Mouse (Mus musculus): ENCODE data around the gene Rarg. TPM values are rescaled to one million over a fixed set of nuclear protein-coding genes. Genes with fewer than 3 reads are reported as not detected.

Rarg gene
- 1 to 10 TPM; 4.4 to 9.8 (median 8.4) TPM for total RNA-seq (2022)

- no peak for DNase-seq (ENCODE audit: low spot score in 2 of 2)
These were observed at the start of gene Rarg for GRCm38 (mm10) chr15:102257202-102258075. Gene Rarg, minus strand, starts transcription at chr15:102257517.

DNA sequence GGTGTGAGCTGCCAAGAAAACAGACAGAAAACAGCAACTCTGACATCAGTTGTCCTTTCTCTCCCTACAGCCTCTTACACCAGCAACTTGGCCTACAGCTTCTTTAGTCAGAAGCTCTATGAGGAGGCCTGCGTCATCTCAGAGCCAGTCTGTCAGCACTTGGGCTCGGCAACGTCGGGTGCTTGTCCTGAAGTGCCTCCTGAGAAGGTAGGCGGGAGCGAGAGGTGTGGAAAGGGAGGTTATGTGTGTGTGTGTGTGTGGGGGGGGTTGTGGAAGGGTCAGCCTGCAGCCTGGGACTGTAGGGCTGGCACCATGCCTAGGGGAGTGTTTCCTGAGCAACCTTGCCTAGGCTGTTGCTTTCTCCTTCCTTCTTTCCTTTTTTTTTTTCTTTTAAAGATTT, 45.2 kb upstream of the Rarg start:
- no peak for DNase-seq (ENCODE audit: low spot score in 2 of 2)

DNA sequence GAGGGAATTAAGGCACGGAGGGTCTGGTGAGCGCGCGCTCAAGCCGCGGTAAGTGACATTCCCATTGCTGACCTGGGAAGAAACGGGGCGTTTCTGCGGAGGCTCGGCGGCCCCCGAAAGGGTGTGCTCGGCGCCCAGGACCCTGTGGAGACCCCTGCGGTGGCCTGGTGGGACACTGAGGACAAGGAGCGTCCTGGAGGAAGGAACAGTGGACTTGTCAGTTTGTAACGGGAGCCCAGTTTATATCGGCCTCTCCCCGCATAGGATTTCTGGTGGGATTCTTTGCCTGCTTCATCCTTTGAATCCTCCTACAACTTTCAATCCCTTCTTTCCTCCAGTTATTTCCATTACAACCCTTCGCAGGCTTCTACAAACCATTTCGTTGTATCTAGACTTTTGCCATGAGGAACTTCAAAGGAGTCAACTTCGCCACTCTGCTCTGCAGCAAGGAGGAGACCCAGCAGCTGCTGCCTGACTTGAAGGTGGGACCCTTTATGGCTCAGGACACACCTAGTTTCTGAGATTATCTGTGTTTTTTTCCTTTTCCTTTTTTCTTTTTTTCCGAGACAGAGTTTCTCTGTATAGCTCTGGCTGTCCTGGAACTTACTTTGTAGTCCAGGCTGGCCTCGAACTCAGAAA, 39.2 kb upstream of the Rarg start:
- DNase-seq (ENCODE audit: low spot score in 2 of 2): no peak

DNA sequence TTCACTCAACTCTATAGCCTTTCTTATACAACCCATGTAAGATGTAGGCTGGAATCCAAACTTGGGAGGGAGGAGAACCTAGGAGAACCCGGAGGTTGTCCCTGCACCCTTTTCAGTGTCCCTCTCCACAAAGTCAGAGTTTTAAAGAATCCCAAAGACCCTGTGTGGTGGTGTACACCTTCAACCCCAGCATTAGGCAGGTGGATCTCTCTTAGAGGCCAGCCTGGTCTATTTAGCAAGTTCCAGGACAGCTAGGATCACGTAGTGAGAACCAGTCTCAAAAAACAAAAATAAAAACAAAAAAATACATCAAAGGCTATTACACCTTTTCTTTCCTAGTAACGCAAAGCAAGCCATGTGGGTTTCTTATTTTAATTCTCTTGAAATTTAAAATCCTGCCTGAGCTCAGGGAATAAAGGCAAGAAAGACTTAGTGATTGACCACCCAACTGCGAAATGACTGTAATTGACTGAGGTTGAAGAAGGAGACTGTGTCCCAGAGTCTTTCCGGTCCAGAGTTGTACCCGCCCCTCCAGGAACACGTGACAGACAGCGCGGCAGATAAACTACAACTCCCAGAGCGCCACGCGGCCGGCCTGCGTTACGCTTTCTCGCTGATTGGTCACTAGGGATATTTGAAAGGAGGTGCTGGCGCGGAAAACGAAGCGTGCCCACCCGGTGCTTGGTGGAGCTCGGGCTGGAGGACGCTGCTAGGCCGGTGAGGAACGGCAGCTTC, 38.5 kb upstream of the Rarg start, which contains the start of gene Espl1:
Gene Espl1, plus strand, starts transcription at position 634 of the 735 bp plus-strand sequence.
- peak; percentile 85 to 89 for DNase-seq (ENCODE audit: low spot score in 2 of 2)

DNA sequence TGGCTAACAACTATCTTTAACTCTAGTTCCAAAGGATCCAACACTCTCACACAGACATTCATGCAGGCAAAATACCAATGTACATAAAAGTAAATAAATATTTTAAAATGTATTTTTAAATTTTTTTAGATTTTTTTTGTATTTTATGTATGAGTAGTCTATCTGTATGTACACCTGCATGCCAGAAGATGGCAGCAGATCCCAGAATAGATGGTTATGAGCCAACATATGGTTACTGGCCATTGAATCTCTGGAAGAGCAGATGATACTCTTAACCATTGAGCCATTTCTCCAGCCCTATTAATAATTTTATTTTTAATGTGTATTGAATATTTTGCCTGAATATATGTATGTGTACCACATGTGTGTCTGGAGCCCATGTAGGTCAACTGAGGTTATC, 30.1 kb upstream of the Rarg start:
- DNase-seq (ENCODE audit: low spot score in 2 of 2): no peak

GRCm38 (mm10) chr15:102283648-102284047, 26.3 kb upstream of the Rarg start:
- no peak for DNase-seq (ENCODE audit: low spot score in 2 of 2)

DNA sequence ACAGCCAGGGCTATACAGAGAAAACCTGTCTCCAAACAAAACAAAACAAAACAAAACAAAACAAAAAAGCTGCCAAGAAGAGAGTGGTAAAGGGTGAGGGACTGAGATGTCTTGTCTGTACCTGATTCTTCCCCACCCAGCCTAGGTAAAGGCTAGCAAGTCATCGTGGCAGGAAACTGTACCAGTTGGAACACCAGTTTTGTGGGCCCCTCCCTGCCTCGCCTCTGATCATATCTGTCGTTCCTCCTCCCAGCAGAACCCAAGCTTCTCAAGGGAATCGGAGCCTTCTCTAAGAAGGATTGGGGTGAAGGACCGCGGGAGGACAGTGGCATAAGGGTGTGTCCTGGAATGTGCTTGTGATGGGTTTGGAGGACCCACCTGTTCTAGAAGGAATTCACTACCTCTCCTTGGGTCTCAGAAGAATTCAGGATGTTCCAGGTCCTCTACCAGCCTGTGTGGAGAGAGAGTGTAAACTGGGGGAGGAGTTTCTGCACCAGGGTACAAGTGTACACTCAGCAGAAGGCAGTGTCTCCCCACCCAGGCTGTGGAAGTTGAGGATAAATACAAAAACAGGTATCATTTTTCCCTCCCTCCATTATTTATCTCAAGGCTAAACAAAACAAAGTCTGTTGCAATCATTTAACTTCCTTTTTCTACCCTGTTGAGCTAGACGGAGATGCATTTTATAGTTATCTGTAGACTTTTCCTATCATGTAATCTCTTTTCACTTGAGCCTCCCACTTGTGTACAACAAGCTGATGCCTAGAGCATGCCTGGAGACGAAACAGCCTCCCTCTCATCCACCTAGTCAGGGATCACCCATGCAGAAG, 25.4 kb upstream of the Rarg start:
- DNase-seq (ENCODE audit: low spot score in 2 of 2): no peak

GRCm38 (mm10) chr15:102280623-102281022, 23.3 kb upstream of the Rarg start:
- no peak for DNase-seq (ENCODE audit: low spot score in 2 of 2)

- no peak for DNase-seq (ENCODE audit: low spot score in 2 of 2)
These were observed 22.6 kb upstream of the Rarg start for GRCm38 (mm10) chr15:102279783-102280520.

DNA sequence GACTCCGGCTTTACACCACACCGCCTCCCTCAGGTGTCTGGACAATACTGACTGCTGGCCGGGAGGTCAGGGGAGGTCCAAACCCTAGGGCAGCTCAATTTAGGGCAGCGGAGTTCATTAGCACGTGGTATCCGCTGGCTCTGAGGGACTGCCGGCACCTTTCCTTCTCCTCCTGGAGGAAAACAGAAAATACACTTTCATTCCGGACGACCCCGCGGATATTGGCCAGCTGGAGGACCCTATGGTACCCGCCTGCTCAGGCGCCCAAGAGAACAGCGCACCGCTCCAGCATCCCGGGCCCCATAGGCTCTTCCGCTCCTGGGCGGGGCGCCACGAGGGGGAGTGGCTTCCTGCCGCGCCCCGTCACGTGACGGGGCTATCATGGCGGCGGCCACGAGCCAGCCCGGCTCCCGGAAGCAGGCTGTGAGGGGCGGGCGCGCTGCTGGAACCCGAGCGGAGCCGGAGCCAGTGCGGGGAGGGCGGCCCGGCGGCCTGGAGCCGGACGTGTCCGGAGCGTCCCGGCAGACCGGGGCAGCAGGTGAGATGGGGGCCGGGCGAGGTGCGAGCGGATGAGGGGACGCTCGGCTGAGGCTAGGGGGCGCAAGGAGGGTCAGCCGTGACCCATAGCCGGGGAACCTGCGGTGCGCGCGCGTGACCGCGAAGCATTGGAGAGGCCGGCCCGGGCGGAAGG, 21.9 kb upstream of the Rarg start, which contains the start of gene Mfsd5:
Gene Mfsd5, plus strand, starts transcription at position 363 of the 691 bp plus-strand sequence.
- peak; percentile 76 to 82 for DNase-seq (ENCODE audit: low spot score in 2 of 2)

- no peak for DNase-seq (ENCODE audit: low spot score in 2 of 2)
These were observed 21.4 kb upstream of the Rarg start for GRCm38 (mm10) chr15:102278726-102279091.

DNA sequence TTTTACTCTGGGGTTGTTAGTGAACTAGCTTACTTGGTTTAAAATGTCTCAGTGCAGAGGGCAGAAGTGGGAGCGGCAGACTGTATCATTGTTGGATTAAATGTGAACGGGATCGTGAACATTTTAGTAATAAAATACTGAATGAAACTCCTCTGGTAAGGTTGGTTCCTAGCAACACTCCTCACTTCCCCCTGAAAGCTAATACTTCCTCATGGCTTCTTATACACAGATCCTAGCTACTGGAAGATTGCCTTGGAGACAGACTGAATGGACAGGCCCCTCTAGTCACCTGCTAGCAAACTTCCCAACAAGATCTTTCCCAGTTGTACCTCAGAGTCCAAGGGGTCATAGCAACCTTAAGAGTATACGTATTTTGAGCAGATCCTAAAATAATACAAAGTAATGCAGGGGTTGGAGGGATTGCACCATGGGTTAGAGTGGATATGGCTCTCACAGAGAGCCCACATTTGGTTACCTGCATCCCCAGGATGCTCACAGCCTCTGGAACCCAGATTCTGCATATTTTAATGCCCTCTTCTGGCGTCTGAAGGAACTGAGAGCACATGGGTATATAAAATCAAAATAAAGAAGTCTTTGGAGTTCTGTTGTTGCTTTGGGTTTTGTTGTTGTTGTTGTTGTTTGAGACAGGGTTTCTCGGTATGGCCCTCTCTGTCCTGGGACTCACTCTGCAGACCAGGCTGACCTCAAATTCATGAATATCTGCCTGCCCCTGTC, 16.8 kb upstream of the Rarg start:
- no peak for DNase-seq (ENCODE audit: low spot score in 2 of 2)

DNA sequence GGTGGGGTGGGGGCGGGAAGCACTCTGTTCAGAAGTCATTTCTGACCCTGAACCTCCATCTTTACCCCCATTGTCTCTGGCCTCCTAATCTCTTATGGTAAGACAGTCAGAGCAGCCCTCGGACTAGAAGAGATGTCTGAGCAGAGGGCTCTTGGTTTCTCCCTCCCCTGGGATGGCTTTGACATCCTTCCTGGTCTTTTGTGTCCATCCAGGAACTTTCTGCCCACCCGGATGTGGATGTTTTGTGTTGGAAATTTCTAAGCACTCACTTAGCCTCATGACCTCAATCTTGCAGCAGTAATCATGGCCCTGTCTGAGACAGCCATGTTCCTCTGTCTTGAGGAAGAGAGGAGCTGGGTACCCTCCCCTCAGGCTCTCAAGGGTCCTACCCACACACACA, 14.1 kb upstream of the Rarg start:
- no peak for DNase-seq (ENCODE audit: low spot score in 2 of 2)

DNA sequence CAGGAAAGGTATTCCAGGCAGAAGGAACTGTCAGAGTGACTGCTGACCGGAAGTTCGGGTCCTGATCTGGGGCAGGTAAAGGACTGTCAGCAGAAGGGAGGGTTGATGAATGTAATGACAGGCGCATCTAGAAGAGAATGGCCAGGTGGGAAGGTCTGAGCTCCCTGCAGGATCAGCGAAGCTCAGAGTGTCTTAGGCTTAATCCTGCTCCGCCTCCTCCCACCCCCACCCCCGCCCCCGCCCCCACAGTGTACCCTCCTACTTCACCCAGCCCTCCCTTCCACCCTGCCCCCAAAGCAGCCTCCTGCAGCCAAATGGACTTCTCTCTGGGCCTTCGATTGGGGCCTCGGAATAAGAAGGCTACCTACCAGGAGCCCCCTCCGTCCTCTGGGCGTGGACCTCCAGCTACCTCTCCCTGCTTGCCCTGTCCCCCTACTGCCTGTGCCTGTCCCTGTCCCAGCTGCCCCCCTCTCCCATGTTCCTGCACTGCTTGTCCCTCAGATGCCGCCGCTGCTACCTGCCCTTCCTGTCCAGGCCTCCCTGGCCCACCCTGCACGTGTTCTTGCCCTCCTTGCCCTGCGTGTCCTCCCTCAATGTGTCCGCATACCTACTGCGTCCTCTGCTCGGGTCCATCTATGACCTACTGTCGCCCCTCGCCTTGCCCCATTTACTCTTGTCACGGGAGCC, 13.1 kb upstream of the Rarg start, which contains the start of gene Gm9918:
Gene Gm9918, plus strand, starts transcription at position 290 of the 687 bp plus-strand sequence.
- DNase-seq (ENCODE audit: low spot score in 2 of 2): no peak

DNA sequence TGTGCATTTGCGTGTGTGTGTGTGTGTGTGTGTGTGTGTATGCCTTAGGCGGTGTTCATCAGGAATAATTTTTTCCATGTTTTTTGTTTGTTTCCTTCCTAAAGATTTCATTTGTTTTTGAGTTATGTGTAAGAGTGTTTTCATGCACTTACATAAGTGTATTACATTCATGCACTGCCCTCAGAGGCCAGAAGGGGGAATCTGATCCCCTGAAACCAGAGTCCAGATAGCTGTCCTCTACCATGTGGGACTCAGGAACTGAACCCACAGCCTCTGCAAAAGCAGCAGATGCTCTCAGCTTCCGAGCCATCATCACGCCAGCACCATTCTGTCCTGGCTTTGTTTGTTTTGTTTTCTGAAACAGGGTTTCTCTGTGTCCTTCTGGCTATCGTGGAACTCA, 8.2 kb upstream of the Rarg start:
- DNase-seq (ENCODE audit: low spot score in 2 of 2): no peak

DNA sequence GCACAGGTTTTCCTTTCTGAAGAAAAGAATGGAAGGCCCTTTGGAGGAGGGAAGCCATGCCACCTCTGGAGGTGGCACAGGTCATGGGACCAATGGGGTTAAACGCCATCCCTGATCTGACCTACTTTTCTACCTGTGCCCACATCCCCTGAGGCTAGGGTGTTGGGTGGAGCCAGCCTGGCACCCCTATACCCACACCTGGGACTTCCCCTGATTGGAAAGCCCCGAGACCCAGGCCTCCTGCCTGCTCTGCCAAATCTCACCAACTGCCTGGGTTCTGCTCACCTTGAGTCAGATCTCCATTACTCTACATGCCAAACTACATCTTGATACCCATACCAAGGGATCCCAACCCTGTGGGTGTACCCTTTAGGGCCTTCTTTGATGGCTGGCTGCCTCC, 5.7 kb upstream of the Rarg start:
- no peak for DNase-seq (ENCODE audit: low spot score in 2 of 2)

DNA sequence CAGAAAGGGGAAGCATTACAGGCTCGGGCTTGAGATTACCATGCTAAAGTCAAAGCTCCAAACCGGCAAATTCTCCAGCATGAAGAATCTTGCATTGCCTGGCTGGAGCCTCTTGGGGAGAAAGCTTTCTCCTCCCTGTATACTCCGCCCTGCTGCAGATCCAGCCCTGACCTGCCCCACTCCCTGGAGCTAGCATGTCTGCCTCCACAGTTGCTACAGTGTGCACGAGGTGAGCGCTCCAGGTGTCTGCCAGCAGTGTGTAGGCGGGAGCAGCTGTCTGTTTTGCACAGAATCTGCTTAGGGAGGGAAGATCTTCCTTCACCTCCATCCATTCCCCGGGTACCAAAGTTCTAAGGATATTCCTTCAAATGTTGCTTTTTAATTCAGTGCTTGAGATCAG, 5.3 kb upstream of the Rarg start:
- DNase-seq (ENCODE audit: low spot score in 2 of 2): no peak

- DNase-seq (ENCODE audit: low spot score in 2 of 2): no peak
These were observed 1.4 kb upstream of the Rarg start for GRCm38 (mm10) chr15:102258581-102259253.

Data from gastrocnemius, adult 8-10 months (tissue).